Comparison of ENCODE assay signal across 8 mouse cellular contexts in genomic region chr12:75464016-75464769, GRCm38 (mm10). TPM values are rescaled to one million over a fixed set of nuclear protein-coding genes. Genes with fewer than 3 reads are reported as not detected.
A peak's percentile ranks its signal among the peaks of the same experiment; 100 is the strongest.
DNase-seq lines count a peak whose midpoint lies in the region; ATAC-seq and TF ChIP-seq lines count a peak whose summit lies in the region.
"Had no signal": no experiment of that assay in that cellular context is flagged by ENCODE, and none has a peak within 500 bp of the region (broad histone marks: within the 10 kb centered on the region; RNA-seq: fewer than 3 reads in every experiment).

No protein-coding gene starts in this region.

- POLR2A ChIA-PET in Patski (lab: Charles Lee): no interaction called here

- no peak overlapping the region for H3K9ac ChIP-seq in CH12.LX (ENCODE audit: insufficient read depth, low read depth)

- no peaks in the 10 kb centered on the region for H3K27me3 ChIP-seq in CH12.LX (replicated peaks)
- no peaks in the 10 kb centered on the region for H3K27me3 ChIP-seq in Patski

- in situ Hi-C loops in CH12.LX (cut with MboI; ENCODE audit: low pct_ligation_motif_present, low pct_unique_long_range_greater_than_20kb, low sequenced_read_pairs): loop anchor here (10.0 kb wide), 1 partner anchor 311 kb away; no protein-coding TSS in a partner anchor
- in situ Hi-C loops in Patski (cut with MboI; ENCODE audit: low pct_unique_long_range_greater_than_20kb): loop anchor here (5.0 to 25.0 kb wide), 3 partner anchors 178 to 723 kb away; partner anchors contain the start of gene Esr2

- no peaks in the 10 kb centered on the region for H3K9me3 ChIP-seq in CH12.LX (replicated peaks; ENCODE audit: low read length)

- TF ChIP-seq CTCF in CH12.LX (conservative IDR thresholded peaks at IDR 0.05 in 1 of 2, IDR thresholded peaks at IDR 0.05 in 1 of 2; ENCODE audit: low read depth in 2 of 2, low read length in 2 of 2): peak in 1 of 2 experiments; percentile 79; a peak in 2 of 4 replicates
- peak; percentile 74 for TF ChIP-seq CTCF in Patski (IDR thresholded peaks at IDR 0.05)
- TF ChIP-seq CTCF in embryonic fibroblast, embryonic 13.5 days (IDR thresholded peaks at IDR 0.05; ENCODE audit: borderline replicate concordance, insufficient read depth, low read length): peak; percentile 80; the same call in 1 of the 2 replicates

- no peak for TF ChIP-seq EP300 in CH12.LX (IDR thresholded peaks at IDR 0.05; ENCODE audit: low read length)

- no peak overlapping the region for H3K27ac ChIP-seq in CH12.LX (ENCODE audit: insufficient read depth, low read depth)
- no peak overlapping the region for H3K27ac ChIP-seq in embryonic fibroblast, embryonic 13.5 days (ENCODE audit: insufficient read depth, low read length)
- H3K27ac ChIP-seq: macrophage had no signal

- peaks cover 44 to 85% of the 10 kb centered on the region in 2 experiments for H3K36me3 ChIP-seq in CH12.LX (replicated peaks in 1 of 2; ENCODE audit: control insufficient read depth in 1 of 2, insufficient read depth in 1 of 2, low read length in 1 of 2)

- no peak overlapping the region for H3K4me2 ChIP-seq in CH12.LX (ENCODE audit: insufficient read depth, low read depth, poor library complexity, severe bottlenecking)

- H3K4me1 ChIP-seq in CH12.LX (ENCODE audit: control insufficient read depth in 1 of 2, insufficient read depth in 2 of 2): no peaks in the 10 kb centered on the region
- H3K4me1 ChIP-seq in embryonic fibroblast, embryonic 13.5 days (ENCODE audit: control insufficient read depth, insufficient read depth, low read length): no peaks in the 10 kb centered on the region

- CTCF ChIA-PET in Patski (lab: Charles Lee): interaction anchor here (0.7 to 1.7 kb wide), 8 partner anchors 9 to 1134 kb away, joined by 3 to 5 read pairs (median 3); no protein-coding TSS in a partner anchor

- dilution Hi-C loops in CH12.LX (cut with MboI; ENCODE audit: extremely low pct_ligation_motif_present, extremely low pct_unique_long_range_greater_than_20kb, low sequenced_read_pairs): no loop called here

- no peaks in the 10 kb centered on the region for H3K79me2 ChIP-seq in CH12.LX (replicated peaks; ENCODE audit: control insufficient read depth, extremely low read depth, insufficient read depth, poor library complexity, severe bottlenecking)

- intact Hi-C loops in left cerebral cortex, postnatal 10 days (cut with DNase I): loop anchor here (2.0 kb wide), 2 partner anchors 133 to 193 kb away; partner anchors contain the start of gene Ppp2r5e

- H3K4me3 ChIP-seq in CH12.LX (replicated peaks in 1 of 3; ENCODE audit: low read depth in 2 of 3, low read length in 2 of 3, poor library complexity in 1 of 3): no peak overlapping the region
- H3K4me3 ChIP-seq in embryonic fibroblast, embryonic 13.5 days (ENCODE audit: insufficient read depth, low read length): no peak overlapping the region

- ATAC-seq in Patski: no peak

- TF ChIP-seq POLR2A in CH12.LX (IDR thresholded peaks at IDR 0.05; ENCODE audit: low read depth, low read length): no peak
- TF ChIP-seq POLR2A in embryonic fibroblast, embryonic 13.5 days (IDR thresholded peaks at IDR 0.05; ENCODE audit: low read depth, low read length): no peak

- DNase-seq in left cerebral cortex, postnatal 10 days (ENCODE audit: extremely low spot score in 1 of 2, low spot score in 2 of 2): peak; percentile 43 to 51
- DNase-seq in left cerebral cortex, adult 11 months (ENCODE audit: low spot score): no peak
- DNase-seq in CH12.LX (ENCODE audit: extremely low read depth): peak; percentile 17
- DNase-seq in Patski (ENCODE audit: low read depth, low spot score): no peak
- peak; percentile 51 to 62 for DNase-seq in layer of hippocampus, postnatal 10 days (ENCODE audit: low spot score in 2 of 2)
- peak; percentile 25 for DNase-seq in retina, postnatal 7 days (ENCODE audit: low read depth, low spot score)

- TF ChIP-seq RAD21 in CH12.LX (IDR thresholded peaks at IDR 0.05; ENCODE audit: low read depth, low read length): peak; percentile 75

TF ChIP-seq in CH12.LX, 34 proteins besides CTCF, POLR2A, EP300 and RAD21:
- TF ChIP-seq GABPA (IDR thresholded peaks at IDR 0.05; ENCODE audit: insufficient replicate concordance, low read depth, low read length) (no peak), CHD1 (IDR thresholded peaks at IDR 0.05; ENCODE audit: low read depth, low read length) (no peak), TCF12 (IDR thresholded peaks at IDR 0.05; ENCODE audit: low read depth, low read length) (no peak), E2F4 (IDR thresholded peaks at IDR 0.05; ENCODE audit: insufficient replicate concordance, low read depth, low read length) (no peak), MYC (IDR thresholded peaks at IDR 0.05; ENCODE audit: low read depth, low read length) (no peak), ZMIZ1 (IDR thresholded peaks at IDR 0.05; ENCODE audit: low read depth, low read length) (no peak), ETS1 (conservative IDR thresholded peaks at IDR 0.05; ENCODE audit: low read depth, low read length) (no peak), ZC3H11A (IDR thresholded peaks at IDR 0.05; ENCODE audit: low read depth, low read length) (0 out of 2 replicates have a peak, but pooled peaks have one; percentile 6), SMC3 (IDR thresholded peaks at IDR 0.05; ENCODE audit: low read depth, low read length) (peak; percentile 87)

RNA-seq across cellular contexts. Expression of gene Gphb5, which starts 47.6 kb away (rescaled TPM):
- total RNA-seq in left cerebral cortex, postnatal 10 days (2021): not detected
- total RNA-seq in CH12.LX (2012; rRNA removed) (not detected in 2 replicates), CH12.LX (2014; rRNA removed) (not detected in 2 replicates)
- polyA plus RNA-seq in CH12.LX (2012; ENCODE audit: insufficient read length, low read depth) (not detected in 2 replicates), Patski (2021) (not detected)
- polyA plus RNA-seq in embryonic fibroblast, embryonic 13.5 days (2011; ENCODE audit: insufficient read length, low read depth, missing spikeins): not detected in 2 replicates
- not detected for total RNA-seq in layer of hippocampus, postnatal 10 days (2021)
- polyA plus RNA-seq: macrophage had no signal

Comparison
In these comparisons a context has a peak if more than half of its experiments do, and no peak if none do; other contexts are left out.
1. DNase-seq: peak in left cerebral cortex, postnatal 10 days (2 of 2), CH12.LX (single experiment), layer of hippocampus, postnatal 10 days (2 of 2) and retina, postnatal 7 days (single experiment); none in left cerebral cortex, adult 11 months (single experiment) and Patski (single experiment).